Mouse (Mus musculus): ENCODE measurements around the gene Apoe.

DNA sequence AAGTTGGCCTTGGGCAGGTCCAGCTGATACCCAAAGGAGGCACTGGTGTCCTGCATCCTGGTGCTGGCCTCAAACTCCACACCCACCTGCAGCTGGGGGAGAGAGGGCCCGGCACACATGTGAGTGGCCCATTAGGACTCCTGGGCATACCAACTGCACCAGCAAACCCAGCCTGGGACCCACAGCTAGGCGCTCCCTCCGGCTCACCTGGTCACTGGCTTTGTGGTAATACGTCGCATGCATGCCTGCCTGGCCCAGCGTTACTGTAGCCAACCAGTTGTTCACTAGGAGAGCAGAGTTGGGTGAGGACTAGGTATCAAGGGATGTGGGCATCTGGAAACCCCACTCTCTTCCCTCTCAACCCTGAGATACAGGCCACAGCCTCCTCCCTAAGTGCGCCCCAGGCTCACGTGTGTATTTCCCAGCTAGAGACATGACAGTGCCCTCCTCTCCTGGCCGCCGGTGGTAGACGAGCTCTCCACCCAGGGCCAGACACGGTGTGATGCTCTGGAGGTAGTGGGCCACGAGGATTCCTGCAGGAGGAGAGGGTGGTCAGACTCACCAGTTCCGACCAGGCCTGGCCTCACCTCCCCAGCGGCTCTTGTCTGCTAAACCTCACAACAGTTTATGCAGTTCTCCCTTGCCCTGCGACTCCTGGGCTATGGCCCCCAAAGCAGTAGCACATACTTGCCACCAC, 4.0 kb upstream of the Apoe start:
- TF ChIP-seq CTCF (IDR thresholded peaks at IDR 0.05; ENCODE audit: control insufficient read depth, insufficient read depth, insufficient read length) (no peak), USF1 (IDR thresholded peaks at IDR 0.05; ENCODE audit: low read depth) (no peak), CEBPB (IDR thresholded peaks at IDR 0.05; ENCODE audit: low read depth) (no peak)

All from C2C12 (cell line).